Mouse (Mus musculus): ENCODE results near the gene Ttc28. TPM values are rescaled to one million over a fixed set of nuclear protein-coding genes. Genes with fewer than 3 reads are reported as not detected.

The Ttc28 gene
- polyA plus RNA-seq, 1 experiment: 5.5 TPM

DNA sequence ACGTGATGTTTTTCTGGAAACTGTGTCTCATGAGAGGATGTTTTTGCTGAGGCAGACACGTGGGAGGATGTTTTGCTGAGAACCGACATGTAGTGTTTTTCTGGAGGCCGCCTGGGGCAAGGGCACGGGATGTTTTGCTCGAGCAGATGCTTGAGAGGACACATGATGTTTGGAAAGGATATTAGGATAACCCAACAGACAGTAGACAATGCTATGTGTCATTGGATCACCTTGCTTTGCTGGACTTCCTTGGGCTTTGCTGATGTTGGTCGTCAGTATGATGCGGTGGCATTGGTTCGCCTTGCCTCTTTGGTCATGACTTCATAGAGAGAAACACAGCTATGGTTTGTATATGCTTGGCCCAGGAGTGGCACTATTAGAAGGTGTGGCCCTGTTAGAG, 434.2 kb downstream of the Ttc28 start:
- Histone ChIP-seq H3K27ac (ENCODE audit: insufficient read depth, low read length) (no peak overlapping the region), H3K4me3 (replicated peaks; ENCODE audit: insufficient read depth, low read depth, low read length) (no peak overlapping the region), H3K4me1 (ENCODE audit: control insufficient read depth, insufficient read depth, low read length) (no peaks in the 10 kb centered on the region), H3K27me3 (ENCODE audit: control insufficient read depth, insufficient read depth, low read length) (no peaks in the 10 kb centered on the region)
- 93% methylated on average over 9 of the region's 9 CpGs for whole genome bisulfite sequencing
- no peak for DNase-seq
- TF ChIP-seq CTCF (IDR thresholded peaks at IDR 0.05; ENCODE audit: borderline replicate concordance, insufficient read depth, low read depth, low read length) (no peak), POLR2A (IDR thresholded peaks at IDR 0.05; ENCODE audit: borderline replicate concordance, insufficient read depth, low read length) (no peak)

- no peak for DNase-seq
- 90% methylated on average over 6 of the region's 6 CpGs for WGBS
- TF ChIP-seq POLR2A (IDR thresholded peaks at IDR 0.05; ENCODE audit: borderline replicate concordance, insufficient read depth, low read length) (no peak), CTCF (IDR thresholded peaks at IDR 0.05; ENCODE audit: borderline replicate concordance, insufficient read depth, low read depth, low read length) (no peak)
- no peak overlapping the region for H3K27ac ChIP-seq (ENCODE audit: insufficient read depth, low read length)
- no peak overlapping the region for H3K4me3 ChIP-seq (replicated peaks; ENCODE audit: insufficient read depth, low read depth, low read length)
- H3K27me3 ChIP-seq (ENCODE audit: control insufficient read depth, insufficient read depth, low read length): no peaks in the 10 kb centered on the region
- H3K4me1 ChIP-seq (ENCODE audit: control insufficient read depth, insufficient read depth, low read length): no peaks in the 10 kb centered on the region
Observed at GRCm38 (mm10) chr5:111315061-111315460, 435.5 kb downstream of the Ttc28 start.

DNA sequence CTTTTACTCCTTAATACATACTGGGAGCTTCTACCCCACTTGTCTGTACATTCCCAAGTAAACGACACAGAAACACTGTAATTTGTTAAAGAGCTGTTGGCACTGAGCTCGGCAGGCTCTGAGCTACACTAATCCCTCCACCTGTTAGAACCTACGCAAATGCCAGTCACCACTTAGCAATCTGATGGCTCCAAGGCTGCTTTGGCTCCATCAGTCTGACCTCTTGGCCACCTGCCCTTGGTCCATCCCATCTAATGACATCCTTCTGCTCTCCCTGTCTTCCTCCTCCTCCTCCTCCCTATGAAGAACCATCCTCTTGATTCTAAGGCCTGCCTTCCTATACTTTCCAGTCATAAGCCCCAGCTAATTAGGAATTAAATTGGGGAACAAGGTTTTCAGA, 437.9 kb downstream of the Ttc28 start:
- Histone ChIP-seq H3K4me3 (replicated peaks; ENCODE audit: insufficient read depth, low read depth, low read length) (no peak overlapping the region), H3K27ac (ENCODE audit: insufficient read depth, low read length) (no peak overlapping the region), H3K4me1 (ENCODE audit: control insufficient read depth, insufficient read depth, low read length) (no peaks in the 10 kb centered on the region), H3K27me3 (ENCODE audit: control insufficient read depth, insufficient read depth, low read length) (no peaks in the 10 kb centered on the region)
- no peak for DNase-seq
- WGBS: 19% methylated on average over 3 of the region's 3 CpGs
- TF ChIP-seq POLR2A (IDR thresholded peaks at IDR 0.05; ENCODE audit: borderline replicate concordance, insufficient read depth, low read length) (no peak), CTCF (IDR thresholded peaks at IDR 0.05; ENCODE audit: borderline replicate concordance, insufficient read depth, low read depth, low read length) (no peak)

- TF ChIP-seq POLR2A (IDR thresholded peaks at IDR 0.05; ENCODE audit: borderline replicate concordance, insufficient read depth, low read length): no peak
- no peak for TF ChIP-seq CTCF (IDR thresholded peaks at IDR 0.05; ENCODE audit: borderline replicate concordance, insufficient read depth, low read depth, low read length)
- H3K27ac ChIP-seq (ENCODE audit: insufficient read depth, low read length): no peak overlapping the region
Observed at GRCm38 (mm10) chr5:111318946-111319345, 439.3 kb downstream of the Ttc28 start.

DNA sequence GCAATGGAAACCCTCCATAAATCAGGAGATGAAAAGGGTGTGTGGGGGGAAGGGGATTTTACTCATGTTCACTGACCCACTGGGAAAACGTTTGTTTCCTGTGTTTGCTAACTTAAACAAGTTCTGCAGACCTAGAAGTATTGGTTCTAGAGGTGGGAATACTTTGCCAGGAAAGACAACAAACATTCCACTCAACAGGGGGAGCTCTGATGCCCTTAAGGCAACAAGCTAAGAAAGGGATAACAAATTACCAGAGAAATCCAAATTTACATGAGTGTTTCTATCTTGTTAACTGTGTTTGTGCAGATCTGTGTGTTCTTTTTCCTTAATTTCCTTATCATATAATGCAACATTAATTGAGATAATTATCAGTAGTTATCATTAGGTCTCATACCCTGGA, 446.2 kb downstream of the Ttc28 start:
- Histone ChIP-seq H3K4me1 (ENCODE audit: control insufficient read depth, insufficient read depth, low read length) (no peaks in the 10 kb centered on the region), H3K27me3 (ENCODE audit: control insufficient read depth, insufficient read depth, low read length) (no peaks in the 10 kb centered on the region), H3K4me3 (replicated peaks; ENCODE audit: insufficient read depth, low read depth, low read length) (no peak overlapping the region), H3K27ac (ENCODE audit: insufficient read depth, low read length) (no peak overlapping the region)
- no peak for DNase-seq
- WGBS: 7% methylated on average over 1 of the region's 1 CpGs
- no peak for TF ChIP-seq POLR2A (IDR thresholded peaks at IDR 0.05; ENCODE audit: borderline replicate concordance, insufficient read depth, low read length)
- no peak for TF ChIP-seq CTCF (IDR thresholded peaks at IDR 0.05; ENCODE audit: borderline replicate concordance, insufficient read depth, low read depth, low read length)

More at GRCm38 (mm10) chr5:111318946-111319345, 439.3 kb downstream of the Ttc28 start:
- Histone ChIP-seq H3K4me3 (replicated peaks; ENCODE audit: insufficient read depth, low read depth, low read length) (no peak overlapping the region), H3K27me3 (ENCODE audit: control insufficient read depth, insufficient read depth, low read length) (no peaks in the 10 kb centered on the region), H3K4me1 (ENCODE audit: control insufficient read depth, insufficient read depth, low read length) (no peaks in the 10 kb centered on the region)
- no peak for DNase-seq
- WGBS: 33% methylated on average over 1 of the region's 1 CpGs

DNA sequence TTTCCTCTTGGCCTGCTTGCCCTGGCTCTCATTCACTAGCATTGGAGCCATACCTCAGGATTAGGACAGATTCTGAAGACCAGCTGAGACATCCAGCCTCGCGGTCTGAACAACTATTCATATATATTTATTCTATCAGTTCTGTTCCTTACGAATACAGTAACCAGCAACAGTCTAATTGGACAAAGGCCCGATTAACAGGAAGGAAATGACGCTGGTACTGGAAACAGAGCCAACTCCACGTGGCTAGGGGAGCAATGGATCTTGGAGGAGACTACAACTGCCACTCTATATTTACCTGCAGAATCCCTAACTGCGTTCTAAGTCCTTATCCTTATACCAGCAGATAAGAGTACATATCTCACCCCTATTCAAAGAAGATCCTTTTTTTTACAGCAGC, 447.8 kb downstream of the Ttc28 start:
- no peak for DNase-seq
- Histone ChIP-seq H3K27ac (ENCODE audit: insufficient read depth, low read length) (no peak overlapping the region), H3K4me1 (ENCODE audit: control insufficient read depth, insufficient read depth, low read length) (peaks cover 4% of the 10 kb centered on the region; the same call in 1 of the 2 replicates), H3K27me3 (ENCODE audit: control insufficient read depth, insufficient read depth, low read length) (no peaks in the 10 kb centered on the region), H3K4me3 (replicated peaks; ENCODE audit: insufficient read depth, low read depth, low read length) (no peak overlapping the region)
- no peak for TF ChIP-seq POLR2A (IDR thresholded peaks at IDR 0.05; ENCODE audit: borderline replicate concordance, insufficient read depth, low read length)
- no peak for TF ChIP-seq CTCF (IDR thresholded peaks at IDR 0.05; ENCODE audit: borderline replicate concordance, insufficient read depth, low read depth, low read length)
- WGBS: 76% methylated on average over 7 of the region's 7 CpGs

DNA sequence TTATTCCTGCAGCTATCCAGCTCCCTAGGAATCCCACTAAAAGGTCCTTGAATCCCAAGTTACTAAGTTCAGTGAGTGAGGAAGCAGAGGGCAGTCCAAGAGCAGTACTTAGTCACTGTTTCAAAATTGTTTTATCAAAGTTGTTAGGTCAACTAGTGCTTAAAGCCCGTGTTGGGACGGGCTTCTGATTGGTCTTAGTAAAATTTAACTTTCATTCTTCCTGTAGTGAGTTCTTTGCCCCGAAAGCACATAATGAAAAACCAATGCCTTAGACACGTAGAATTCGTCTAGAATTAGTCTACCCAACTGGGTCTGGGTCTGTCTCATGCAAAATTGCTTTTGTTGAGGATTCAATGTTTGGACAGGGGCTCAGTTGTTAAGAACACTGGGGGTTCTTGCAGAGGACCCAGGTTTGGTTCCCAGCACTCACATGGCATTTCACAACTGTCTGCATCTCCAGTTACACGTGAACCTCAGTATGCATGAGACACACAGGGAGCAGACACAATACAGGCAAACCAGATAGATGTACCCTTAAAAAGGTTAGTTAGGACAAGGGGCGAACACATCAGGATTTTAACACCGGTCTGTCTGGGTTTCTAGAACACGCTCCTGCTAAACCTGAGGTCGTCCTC, 450.3 kb downstream of the Ttc28 start:
- WGBS: 26% methylated on average over 10 of the region's 10 CpGs
- H3K27me3 ChIP-seq (ENCODE audit: control insufficient read depth, insufficient read depth, low read length): no peaks in the 10 kb centered on the region
- H3K4me3 ChIP-seq (replicated peaks; ENCODE audit: insufficient read depth, low read depth, low read length): peak overlapping the region; percentile 70
- H3K4me1 ChIP-seq (ENCODE audit: control insufficient read depth, insufficient read depth, low read length): peaks cover 4% of the 10 kb centered on the region; the same call in 1 of the 2 replicates
- peak overlapping the region; percentile 55 for H3K27ac ChIP-seq (ENCODE audit: insufficient read depth, low read length)
- no peak for TF ChIP-seq POLR2A (IDR thresholded peaks at IDR 0.05; ENCODE audit: borderline replicate concordance, insufficient read depth, low read length)
- TF ChIP-seq CTCF (IDR thresholded peaks at IDR 0.05; ENCODE audit: borderline replicate concordance, insufficient read depth, low read depth, low read length): no peak
- no peak for DNase-seq

GRCm38 (mm10) chr5:111330417-111331098, 451.0 kb downstream of the Ttc28 start, which contains the start of gene Pitpnb:
Pitpnb (plus strand) TSS chr5:111330763.
- H3K4me1 ChIP-seq (ENCODE audit: control insufficient read depth, insufficient read depth, low read length): peaks cover 4% of the 10 kb centered on the region; the same call in 1 of the 2 replicates
- peak within 1 kb of the TSS; percentile 74 for H3K4me3 ChIP-seq (replicated peaks; ENCODE audit: insufficient read depth, low read depth, low read length)
- no peaks in the 10 kb centered on the region for H3K27me3 ChIP-seq (ENCODE audit: control insufficient read depth, insufficient read depth, low read length)
- DNase-seq: peak; percentile 98 to 99
- H3K27ac ChIP-seq (ENCODE audit: insufficient read depth, low read length): peak within 1 kb of the TSS; percentile 55
- under 1% methylated on average over 76 of the region's 78 CpGs for WGBS
- TF ChIP-seq CTCF (IDR thresholded peaks at IDR 0.05; ENCODE audit: borderline replicate concordance, insufficient read depth, low read depth, low read length): no peak
- TF ChIP-seq POLR2A (IDR thresholded peaks at IDR 0.05; ENCODE audit: borderline replicate concordance, insufficient read depth, low read length): peak; percentile 99
